ENCODE assay signal across 7 mouse cellular contexts in the genomic region with DNA sequence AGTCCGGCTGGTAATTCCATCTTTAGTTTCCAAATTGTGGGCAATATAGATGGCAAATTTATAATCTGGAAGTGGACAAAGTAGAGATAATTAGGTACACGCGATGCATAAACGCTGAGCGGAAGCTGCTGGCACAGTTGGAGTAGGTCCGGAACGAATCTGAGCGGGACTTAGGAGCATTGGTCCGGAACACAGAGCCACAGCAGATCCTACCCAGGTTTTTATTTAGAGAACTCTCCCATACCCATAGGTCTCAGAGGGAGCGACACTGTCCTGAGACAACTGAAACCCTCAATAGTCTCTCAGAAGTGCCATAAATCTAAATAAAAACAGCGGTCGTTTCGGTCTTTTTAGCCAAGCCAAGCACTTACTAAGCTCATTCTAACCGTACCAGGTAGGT. TPM values are rescaled to one million over a fixed set of nuclear protein-coding genes. Genes with fewer than 3 reads are reported as not detected.
DNase-seq lines count a peak whose midpoint lies in the region; ATAC-seq and TF ChIP-seq lines count a peak whose summit lies in the region.

No protein-coding gene starts in this region.

- 14% methylated on average over 14 of the region's 14 CpGs for WGBS in thymus, adult 2 months
- 6% methylated on average over 14 of the region's 14 CpGs for WGBS in cerebellum, adult 2 months
- 11% methylated on average over 14 of the region's 14 CpGs for WGBS in forebrain, embryonic 16.5 days
- 15% methylated on average over 14 of the region's 14 CpGs for WGBS in limb, embryonic 10.5 days
- WGBS in midbrain, embryonic 11.5 days = 14% methylated on average over 14 of the region's 14 CpGs

- no peak for DNase-seq in thymus, adult 2 months
- DNase-seq in thymus, postnatal 10 days (ENCODE audit: low spot score in 2 of 2) = no peak
- peak in 1 of 2 experiments; percentile 60 for DNase-seq in cerebellum, adult 2 months
- peak; percentile 44 for DNase-seq in limb, embryonic 10.5 days (ENCODE audit: low spot score)
- DNase-seq in midbrain, embryonic 11.5 days (ENCODE audit: low spot score, missing footprints) = no peak
- no peak for DNase-seq in spleen, postnatal 4 days (ENCODE audit: low spot score in 2 of 2)

- no peaks in the 10 kb centered on the region for H3K27me3 ChIP-seq in thymus, adult 2 months (ENCODE audit: control insufficient read depth, insufficient read depth, low read length)
- H3K27me3 ChIP-seq in cerebellum, adult 2 months (ENCODE audit: control insufficient read depth, insufficient read depth, low read length) = no peaks in the 10 kb centered on the region
- no peaks in the 10 kb centered on the region for H3K27me3 ChIP-seq in forebrain, embryonic 16.5 days (replicated peaks; ENCODE audit: control insufficient read depth, insufficient read depth, low read length)
- no peaks in the 10 kb centered on the region for H3K27me3 ChIP-seq in limb, embryonic 10.5 days (ENCODE audit: low read depth, poor library complexity, severe bottlenecking)
- no peaks in the 10 kb centered on the region for H3K27me3 ChIP-seq in midbrain, embryonic 11.5 days (ENCODE audit: control insufficient read depth, insufficient read depth, low read length)

- H3K9me3 ChIP-seq in forebrain, embryonic 16.5 days (ENCODE audit: control insufficient read depth, low read length) = no peaks in the 10 kb centered on the region
- no peaks in the 10 kb centered on the region for H3K9me3 ChIP-seq in limb, embryonic 10.5 days (replicated peaks)
- no peaks in the 10 kb centered on the region for H3K9me3 ChIP-seq in midbrain, embryonic 11.5 days (ENCODE audit: control insufficient read depth, low read length)

- peak overlapping the region; percentile 84 for H3K27ac ChIP-seq in thymus, adult 2 months (ENCODE audit: control insufficient read depth, insufficient read depth, low read length)
- H3K27ac ChIP-seq in cerebellum, adult 2 months (ENCODE audit: insufficient read depth, low read length) = peak overlapping the region; percentile 37; the same call in 1 of the 2 replicates
- peak overlapping the region; percentile 76; the same call in 1 of the 2 replicates for H3K27ac ChIP-seq in forebrain, embryonic 16.5 days (ENCODE audit: low read length)
- H3K27ac ChIP-seq in limb, embryonic 10.5 days = peak overlapping the region; percentile 86
- peak overlapping the region; percentile 41; the same call in 1 of the 2 replicates for H3K27ac ChIP-seq in midbrain, embryonic 11.5 days (ENCODE audit: low read depth, low read length)

- H3K4me3 ChIP-seq in thymus, adult 2 months (ENCODE audit: control insufficient read depth, insufficient read depth, low read length) = peak overlapping the region; percentile 42
- H3K4me3 ChIP-seq in cerebellum, adult 2 months (replicated peaks; ENCODE audit: insufficient read depth, low read depth, low read length) = peak overlapping the region; percentile 86
- H3K4me3 ChIP-seq in forebrain, embryonic 16.5 days (replicated peaks; ENCODE audit: low read length) = peak overlapping the region; percentile 89
- H3K4me3 ChIP-seq in limb, embryonic 10.5 days = peak overlapping the region; percentile 94
- peak overlapping the region; percentile 89 for H3K4me3 ChIP-seq in midbrain, embryonic 11.5 days (ENCODE audit: low read depth, low read length)

- H3K4me2 ChIP-seq in forebrain, embryonic 16.5 days (ENCODE audit: low read length) = peak overlapping the region; percentile 54
- H3K4me2 ChIP-seq in midbrain, embryonic 11.5 days = peak overlapping the region; percentile 77

- peak overlapping the region; percentile 81 for H3K9ac ChIP-seq in forebrain, embryonic 16.5 days (replicated peaks; ENCODE audit: low read depth, low read length)
- peak overlapping the region; percentile 79 for H3K9ac ChIP-seq in midbrain, embryonic 11.5 days (ENCODE audit: low read length)

- peaks cover 21% of the 10 kb centered on the region for H3K4me1 ChIP-seq in thymus, adult 2 months (replicated peaks; ENCODE audit: control insufficient read depth, insufficient read depth, low read length)
- peaks cover 5% of the 10 kb centered on the region for H3K4me1 ChIP-seq in cerebellum, adult 2 months (ENCODE audit: control insufficient read depth, insufficient read depth, low read length)
- H3K4me1 ChIP-seq in forebrain, embryonic 16.5 days (replicated peaks; ENCODE audit: control insufficient read depth, insufficient read depth, low read length) = peaks cover 31% of the 10 kb centered on the region
- H3K4me1 ChIP-seq in limb, embryonic 10.5 days = peaks cover 13% of the 10 kb centered on the region
- H3K4me1 ChIP-seq in midbrain, embryonic 11.5 days (ENCODE audit: control insufficient read depth, insufficient read depth, low read length) = peaks cover 8% of the 10 kb centered on the region; the same call in 1 of the 2 replicates

- ATAC-seq in forebrain, embryonic 16.5 days = peak; percentile 66
- peak; percentile 66 for ATAC-seq in midbrain, embryonic 11.5 days (ENCODE audit: low FRiP score)

- TF ChIP-seq CTCF in thymus, adult 2 months (IDR thresholded peaks at IDR 0.05; ENCODE audit: borderline replicate concordance, control insufficient read depth, extremely low read depth, insufficient read depth, low read length, poor library complexity) = no peak
- no peak for TF ChIP-seq CTCF in cerebellum, adult 2 months (IDR thresholded peaks at IDR 0.05; ENCODE audit: borderline replicate concordance, insufficient read depth, low read depth, low read length)

- TF ChIP-seq POLR2A in thymus, adult 2 months (IDR thresholded peaks at IDR 0.05; ENCODE audit: control insufficient read depth, extremely low read depth, insufficient read depth, low read length, poor library complexity) = no peak
- TF ChIP-seq POLR2A in cerebellum, adult 2 months (IDR thresholded peaks at IDR 0.05; ENCODE audit: borderline replicate concordance, insufficient read depth, low read length) = no peak

- H3K36me3 ChIP-seq in thymus, adult 2 months (ENCODE audit: control insufficient read depth, insufficient read depth, low read length) = no peaks in the 10 kb centered on the region
- H3K36me3 ChIP-seq in forebrain, embryonic 16.5 days (ENCODE audit: control insufficient read depth, insufficient read depth) = peaks cover 3% of the 10 kb centered on the region; the same call in 1 of the 2 replicates
- H3K36me3 ChIP-seq in limb, embryonic 10.5 days = peaks cover 20% of the 10 kb centered on the region
- H3K36me3 ChIP-seq in midbrain, embryonic 11.5 days (ENCODE audit: control insufficient read depth, insufficient read depth, low read length) = no peaks in the 10 kb centered on the region

RNA-seq across cellular contexts. Expression of gene Zbtb24, which starts 0.5 kb away (rescaled TPM):
- polyA plus RNA-seq in thymus, adult 2 months (2012; rRNA removed) = 31.4 and 31.6 TPM in 2 replicates
- polyA plus RNA-seq in cerebellum, adult 2 months (2012; rRNA removed) = 19.2 and 20.0 TPM in 2 replicates
- polyA plus RNA-seq in forebrain, embryonic 16.5 days (2015; fragmentation: Nextera tagmentation; extraction: Ambion mirVana) = 22.0 and 22.7 TPM in 2 replicates
- polyA plus RNA-seq in limb, embryonic 10.5 days (2016; fragmentation: Nextera tagmentation; extraction: Ambion mirVana) = 17.2 and 21.5 TPM in 2 replicates
- polyA plus RNA-seq in midbrain, embryonic 11.5 days (2014; fragmentation: Nextera tagmentation; extraction: Ambion mirVana) = 19.1 TPM in 2 replicates

RNA-seq across cellular contexts. Expression of gene Mical1, which starts 26.4 kb away (rescaled TPM):
- 232 and 249 TPM in 2 replicates for polyA plus RNA-seq in thymus, adult 2 months (2012; rRNA removed)
- polyA plus RNA-seq in cerebellum, adult 2 months (2012; rRNA removed) = 11.1 and 11.3 TPM in 2 replicates
- 44.8 and 45.1 TPM in 2 replicates for polyA plus RNA-seq in forebrain, embryonic 16.5 days (2015; fragmentation: Nextera tagmentation; extraction: Ambion mirVana)
- 40.2 and 43.8 TPM in 2 replicates for polyA plus RNA-seq in limb, embryonic 10.5 days (2016; fragmentation: Nextera tagmentation; extraction: Ambion mirVana)
- polyA plus RNA-seq in midbrain, embryonic 11.5 days (2014; fragmentation: Nextera tagmentation; extraction: Ambion mirVana) = 34.0 and 36.6 TPM in 2 replicates

RNA-seq across cellular contexts. Expression of gene Smpd2, which starts 40.5 kb away (rescaled TPM):
- 134 and 141 TPM in 2 replicates for polyA plus RNA-seq in thymus, adult 2 months (2012; rRNA removed)
- 36.0 and 38.4 TPM in 2 replicates for polyA plus RNA-seq in cerebellum, adult 2 months (2012; rRNA removed)
- 38.0 and 43.0 TPM in 2 replicates for polyA plus RNA-seq in forebrain, embryonic 16.5 days (2015; fragmentation: Nextera tagmentation; extraction: Ambion mirVana)
- 62.7 TPM in 2 replicates for polyA plus RNA-seq in limb, embryonic 10.5 days (2016; fragmentation: Nextera tagmentation; extraction: Ambion mirVana)
- polyA plus RNA-seq in midbrain, embryonic 11.5 days (2014; fragmentation: Nextera tagmentation; extraction: Ambion mirVana) = 50.7 and 60.0 TPM in 2 replicates

RNA-seq across cellular contexts. Expression of gene Ppil6, which starts 40.6 kb away (rescaled TPM):
- 0.15 and 0.20 TPM in 2 replicates for polyA plus RNA-seq in thymus, adult 2 months (2012; rRNA removed)
- polyA plus RNA-seq in cerebellum, adult 2 months (2012; rRNA removed) = 3.5 and 4.4 TPM in 2 replicates
- polyA plus RNA-seq in forebrain, embryonic 16.5 days (2015; fragmentation: Nextera tagmentation; extraction: Ambion mirVana) = 1.7 and 2.1 TPM in 2 replicates
- polyA plus RNA-seq in limb, embryonic 10.5 days (2016; fragmentation: Nextera tagmentation; extraction: Ambion mirVana) = 0.36 and 0.95 TPM in 2 replicates
- polyA plus RNA-seq in midbrain, embryonic 11.5 days (2014; fragmentation: Nextera tagmentation; extraction: Ambion mirVana) = 0.66 and 0.85 TPM in 2 replicates

Comparison
In these comparisons a context has a peak if more than half of its experiments do, and no peak if none do; other contexts are left out.
1. H3K4me3 ChIP-seq: peak in every context shown above with its lines; median percentile 94 in limb, embryonic 10.5 days; 89 in forebrain, embryonic 16.5 days; 89 in midbrain, embryonic 11.5 days; 86 in cerebellum, adult 2 months; 42 in thymus, adult 2 months.